Mouse (Mus musculus): ENCODE results near the gene Hmg20b. TPM values are rescaled to one million over a fixed set of nuclear protein-coding genes. Genes with fewer than 3 reads are reported as not detected.

The Hmg20b gene
- total RNA-seq, 2 experiments from 2014 or later: 27.3 to 29.5 TPM

GRCm38 (mm10) chr10:81319741-81320549 lies 30.3 kb downstream of the Hmg20b start:
- no peak for DNase-seq (ENCODE audit: extremely low spot score in 1 of 2, low spot score in 2 of 2)
- TF ChIP-seq CTCF (IDR thresholded peaks at IDR 0.05): no peak
- Histone ChIP-seq H3K4me3 (peak overlapping the region; percentile 89), H3K27ac (peak overlapping the region; percentile 100)
- intact Hi-C loops (cut with DNase I): loop anchor here (2.0 kb wide), 2 partner anchors 31 kb away; partner anchors contain the start of gene Hmg20b

- Histone ChIP-seq H3K4me3 (no peak overlapping the region), H3K27ac (peak overlapping the region; percentile 100)
- TF ChIP-seq CTCF (IDR thresholded peaks at IDR 0.05): peak; percentile 38
- intact Hi-C loops (cut with DNase I): loop anchor here (2.0 kb wide), 1 partner anchor 31 kb away; no protein-coding TSS in a partner anchor
- no peak for DNase-seq (ENCODE audit: extremely low spot score in 1 of 2, low spot score in 2 of 2)
Measured at GRCm38 (mm10) chr10:81319330-81319699, 31.0 kb downstream of the Hmg20b start.

GRCm38 (mm10) chr10:81318589-81319329 lies 31.5 kb downstream of the Hmg20b start:
- no peak for DNase-seq (ENCODE audit: extremely low spot score in 1 of 2, low spot score in 2 of 2)

GRCm38 (mm10) chr10:81317273-81317672 lies 33.0 kb downstream of the Hmg20b start:
- 0 out of 2 replicates have a peak overlapping the region, but pooled peaks have one; percentile 24 for H3K27ac ChIP-seq
- no peak overlapping the region for H3K4me3 ChIP-seq
- no peak for TF ChIP-seq CTCF (IDR thresholded peaks at IDR 0.05)
- DNase-seq (ENCODE audit: extremely low spot score in 1 of 2, low spot score in 2 of 2): no peak
- intact Hi-C loops (cut with DNase I): no loop called here

More at GRCm38 (mm10) chr10:81318589-81319329, 31.5 kb downstream of the Hmg20b start:
- intact Hi-C loops (cut with DNase I): loop anchor here (2.0 kb wide), 1 partner anchor 30 kb away; no protein-coding TSS in a partner anchor
- Histone ChIP-seq H3K27ac (no peak overlapping the region; the same call in 1 of the 2 replicates), H3K4me3 (no peak overlapping the region)
- TF ChIP-seq CTCF (IDR thresholded peaks at IDR 0.05): no peak

GRCm38 (mm10) chr10:81316338-81317060 lies 33.8 kb downstream of the Hmg20b start:
- intact Hi-C loops (cut with DNase I): no loop called here
- Histone ChIP-seq H3K27ac (0 out of 2 replicates have a peak overlapping the region, but pooled peaks have one; percentile 24), H3K4me3 (no peak overlapping the region)
- TF ChIP-seq CTCF (IDR thresholded peaks at IDR 0.05): peak; percentile 50
- DNase-seq (ENCODE audit: extremely low spot score in 1 of 2, low spot score in 2 of 2): no peak

- intact Hi-C loops (cut with DNase I): no loop called here
- no peak overlapping the region for H3K27ac ChIP-seq
Measured at GRCm38 (mm10) chr10:81315587-81315986, 34.7 kb downstream of the Hmg20b start.

GRCm38 (mm10) chr10:81314201-81314600 lies 36.1 kb downstream of the Hmg20b start:
- TF ChIP-seq CTCF (IDR thresholded peaks at IDR 0.05): no peak
- Histone ChIP-seq H3K4me3 (no peak overlapping the region), H3K27ac (no peak overlapping the region)
- intact Hi-C loops (cut with DNase I): no loop called here
- DNase-seq (ENCODE audit: extremely low spot score in 1 of 2, low spot score in 2 of 2): no peak

More at GRCm38 (mm10) chr10:81315587-81315986, 34.7 kb downstream of the Hmg20b start:
- no peak for DNase-seq (ENCODE audit: extremely low spot score in 1 of 2, low spot score in 2 of 2)
- TF ChIP-seq CTCF (IDR thresholded peaks at IDR 0.05): no peak
- no peak overlapping the region for H3K4me3 ChIP-seq

- intact Hi-C loops (cut with DNase I): no loop called here
- Histone ChIP-seq H3K4me3 (no peak overlapping the region), H3K27ac (no peak overlapping the region)
- DNase-seq (ENCODE audit: extremely low spot score in 1 of 2, low spot score in 2 of 2): no peak
- no peak for TF ChIP-seq CTCF (IDR thresholded peaks at IDR 0.05)
Measured at GRCm38 (mm10) chr10:81313581-81313980, 36.7 kb downstream of the Hmg20b start.

- H3K4me3 ChIP-seq: no peak overlapping the region
- no peak overlapping the region for H3K27ac ChIP-seq
- intact Hi-C loops (cut with DNase I): no loop called here
- TF ChIP-seq CTCF (IDR thresholded peaks at IDR 0.05): no peak
- DNase-seq (ENCODE audit: extremely low spot score in 1 of 2, low spot score in 2 of 2): no peak
Measured at GRCm38 (mm10) chr10:81309571-81309970, 40.7 kb downstream of the Hmg20b start.

GRCm38 (mm10) chr10:81306837-81307682 lies 43.2 kb downstream of the Hmg20b start:
- Histone ChIP-seq H3K27ac (peak overlapping the region; percentile 81), H3K4me3 (no peak overlapping the region)
- no peak for TF ChIP-seq CTCF (IDR thresholded peaks at IDR 0.05)
- peak in 1 of 2 experiments; percentile 67 for DNase-seq (ENCODE audit: extremely low spot score in 1 of 2, low spot score in 2 of 2)
- intact Hi-C loops (cut with DNase I): no loop called here
